Mouse (Mus musculus) heart, postnatal 0 days (tissue): Measurements from ENCODE around the gene Ppp2r1a.

ENCODE experiments used
- CTCF ChIP-seq: IDR thresholded peaks from 2 replicates; pipeline ENCODE4 v1.5.1; 2016; ENCODE audit warnings: antibody characterized with exemption, control low read depth, low read depth
- EP300 ChIP-seq: IDR thresholded peaks from 2 replicates; pipeline ENCODE4 v1.6.1; 2016; ENCODE audit warnings: antibody characterized with exemption, low read depth

DNA sequence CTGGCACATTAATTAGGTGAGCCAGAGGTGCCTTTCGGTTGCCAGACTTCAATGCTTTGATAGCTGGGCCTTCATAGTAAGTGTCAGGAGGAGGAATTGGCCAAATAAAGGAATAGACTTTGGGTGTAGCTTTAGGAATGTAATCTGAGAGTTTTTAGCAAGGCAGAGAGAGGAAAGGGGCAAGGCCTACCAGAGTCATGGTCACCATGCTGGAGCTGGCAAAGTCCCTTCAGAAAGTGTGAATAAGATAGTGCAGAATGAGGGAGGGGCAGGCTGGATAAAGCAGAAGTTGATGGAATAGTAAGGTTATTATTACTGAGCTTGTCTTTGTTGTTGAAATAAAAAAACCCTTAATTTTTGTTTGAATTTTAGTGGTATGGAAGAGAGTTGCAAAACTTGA, 64.6 kb downstream of the Ppp2r1a start:
- no peak for TF ChIP-seq CTCF
- no peak for TF ChIP-seq EP300
